Mouse (Mus musculus) hematopoietic multipotent progenitor cell, adult 10-12 weeks (in vitro differentiated cells): Measurements from ENCODE around the gene 2210016L21Rik. TPM values are rescaled to one million over a fixed set of nuclear protein-coding genes. Genes with fewer than 3 reads are reported as not detected.

ENCODE experiments used
- polyA plus RNA-seq: library from polyadenylated mRNA; stranded (reverse); fragments of >175 nt; gene quantifications from 2 replicates; pipeline ENCODE4 v1.2.3, GENCODE M21; 2012; ENCODE audit warnings: low replicate concordance

The 2210016L21Rik gene
- polyA plus RNA-seq, result 39.5 and 52.5 TPM in 2 replicates

DNA sequence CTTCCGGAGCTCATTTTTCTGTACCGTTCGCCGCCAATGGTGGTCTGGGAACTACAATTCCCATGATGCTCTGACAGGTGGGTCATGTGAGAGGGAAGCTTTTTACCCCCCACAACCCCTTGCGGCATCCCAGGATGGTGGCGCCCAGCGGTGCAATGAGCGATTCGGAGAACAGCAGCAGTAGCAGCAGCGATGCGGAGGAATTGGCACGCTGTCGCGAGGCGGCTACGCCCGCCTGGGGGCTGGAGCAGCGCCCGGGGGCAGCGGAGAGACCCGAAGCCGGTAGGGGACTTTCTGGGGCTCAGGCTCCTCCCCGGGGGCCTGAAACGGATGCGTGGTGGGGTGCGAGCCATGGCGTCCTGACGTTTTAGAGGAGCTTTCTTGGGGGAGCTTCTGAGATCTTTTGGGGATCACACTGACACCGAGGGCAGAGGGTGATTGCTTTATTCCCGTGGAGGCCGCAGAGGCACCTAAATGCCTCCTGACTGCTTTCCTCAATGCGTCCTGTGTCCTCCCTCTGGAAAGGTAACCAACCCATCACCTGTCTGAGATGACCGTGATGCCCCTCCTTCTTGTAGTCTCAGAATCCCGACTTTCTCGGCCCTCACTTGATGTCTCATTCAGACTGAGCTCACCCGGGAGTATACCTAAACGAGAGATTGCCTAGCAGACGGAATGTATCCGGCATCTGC lies at the start of gene 2210016L21Rik:
Gene 2210016L21Rik (plus strand): TSS at position 85 of the 692 bp plus-strand sequence.

DNA sequence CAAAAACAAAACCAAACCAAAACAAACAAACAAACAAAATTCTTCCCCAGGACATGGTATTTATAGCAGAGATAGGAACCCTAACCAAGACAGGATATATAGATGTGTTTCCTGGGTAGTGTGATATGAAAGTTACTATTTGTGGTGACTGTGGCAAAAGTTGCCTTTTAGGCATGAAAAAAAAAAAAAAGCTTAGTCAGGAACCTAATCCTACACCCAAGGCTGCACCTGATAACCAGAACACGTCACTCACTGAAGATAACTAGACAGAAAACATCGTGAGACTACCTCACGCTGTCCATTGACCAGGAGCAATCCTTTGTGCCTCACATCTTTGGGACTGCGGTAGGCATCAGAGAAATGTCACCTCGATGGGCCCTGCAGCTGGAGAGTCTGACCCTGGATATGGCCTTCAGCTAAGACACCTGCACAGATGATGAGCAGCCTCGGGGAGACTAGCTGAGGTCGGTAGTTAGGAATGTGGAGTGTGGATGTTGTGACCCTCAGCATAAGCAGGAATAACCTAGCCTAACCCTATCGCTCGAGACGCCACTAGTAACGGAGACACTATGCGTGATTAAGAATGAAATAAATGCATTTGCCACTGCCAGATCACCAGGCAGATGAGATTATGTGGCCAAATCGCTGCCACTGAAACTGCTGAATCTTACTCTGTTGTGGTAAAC lies 45.1 kb upstream of the 2210016L21Rik start, which contains the start of gene Oasl2:
Gene Oasl2 (plus strand): TSS at position 249 of the 686 bp plus-strand sequence.

DNA sequence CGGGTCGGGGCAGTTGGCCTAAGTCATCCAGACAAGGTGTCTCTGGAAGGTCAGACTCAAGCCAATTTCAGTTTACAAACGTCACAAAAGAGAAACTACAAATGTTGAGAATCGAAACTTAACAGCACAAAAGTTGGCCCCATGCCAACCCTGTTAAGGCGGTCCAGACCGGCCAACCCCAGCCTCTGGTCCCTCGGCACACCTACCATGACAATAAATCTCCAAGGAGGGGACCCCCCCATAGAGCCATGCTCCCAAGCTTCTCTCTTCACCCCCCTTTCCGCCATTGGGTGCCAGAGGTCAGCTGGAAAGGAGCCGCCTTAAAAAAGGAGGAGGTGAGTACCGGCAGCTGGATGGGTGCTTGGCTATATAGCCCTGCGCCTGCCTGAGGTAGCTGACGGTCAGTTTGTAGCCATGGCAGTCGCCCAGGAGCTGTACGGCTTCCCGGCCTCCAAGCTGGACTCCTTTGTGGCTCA lies 18.9 kb upstream of the 2210016L21Rik start, which contains the start of gene Oasl1:
Gene Oasl1 (plus strand): TSS at position 243 of the 476 bp plus-strand sequence.

DNA sequence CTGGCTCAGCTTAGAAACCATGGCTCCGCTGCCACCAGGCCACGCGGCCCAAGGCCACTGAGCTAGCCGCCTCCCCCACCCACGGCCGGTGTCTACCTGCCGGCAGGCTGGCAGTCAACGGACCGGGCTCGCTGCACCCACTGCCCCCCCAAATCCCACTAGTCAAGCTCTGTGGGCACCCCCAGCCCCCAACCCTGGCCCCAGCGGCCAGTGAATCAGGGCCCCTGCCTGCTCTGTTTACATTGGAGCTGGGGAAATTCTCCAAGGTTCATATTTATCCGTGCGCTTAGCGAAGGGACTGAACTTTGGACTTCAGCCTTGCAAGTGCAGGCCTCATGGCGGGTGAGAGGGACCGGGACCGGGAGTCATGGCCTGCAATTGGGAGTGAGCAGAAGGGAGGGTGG lies 28.9 kb downstream of the 2210016L21Rik start, which contains the start of gene Hnf1a:
Gene Hnf1a (minus strand): TSS at position 271 of the 404 bp plus-strand sequence.

Other genes with a start within 250 kb of the 2210016L21Rik start
- 17.4 and 36.8 TPM in 2 replicates for gene Tchp, start 234.4 kb upstream of the 2210016L21Rik start, polyA plus RNA-seq
- gene Ankrd13a, start 167.5 kb upstream of the 2210016L21Rik start, polyA plus RNA-seq, result 305 and 353 TPM in 2 replicates
- 211 and 265 TPM in 2 replicates for gene Git2, start 166.6 kb upstream of the 2210016L21Rik start, polyA plus RNA-seq
- 83.2 and 99.6 TPM in 2 replicates for gene 1500011B03Rik, start 118.7 kb upstream of the 2210016L21Rik start, polyA plus RNA-seq
- gene 4930519G04Rik, start 88.5 kb upstream of the 2210016L21Rik start, polyA plus RNA-seq, result not detected in 2 replicates
- not detected in 2 replicates for gene Gm9936, start 83.5 kb upstream of the 2210016L21Rik start, polyA plus RNA-seq
- 0.67 and 0.83 TPM in 2 replicates for gene Oasl2, start 45.2 kb upstream of the 2210016L21Rik start, polyA plus RNA-seq
- 23.9 and 25.0 TPM in 2 replicates for gene Oasl1, start 18.9 kb upstream of the 2210016L21Rik start, polyA plus RNA-seq
- 0.14 TPM in 1 of 2 replicates, not detected in the other for gene Hnf1a, start 28.9 kb downstream of the 2210016L21Rik start, polyA plus RNA-seq
- 21.8 and 40.6 TPM in 2 replicates for gene Sppl3, start 69.0 kb downstream of the 2210016L21Rik start, polyA plus RNA-seq
- gene Gm10401, start 156.1 kb downstream of the 2210016L21Rik start, polyA plus RNA-seq, result not detected in 2 replicates
- 24.4 and 28.9 TPM in 2 replicates for gene Acads, start 177.2 kb downstream of the 2210016L21Rik start, polyA plus RNA-seq
- gene Unc119b, start 192.8 kb downstream of the 2210016L21Rik start, polyA plus RNA-seq, result 82.2 and 147 TPM in 2 replicates
- gene Mlec, start 216.0 kb downstream of the 2210016L21Rik start, polyA plus RNA-seq, result 46.4 and 54.1 TPM in 2 replicates